Mouse (Mus musculus): Measurements from ENCODE around the gene Ces1h.
"Not testable (repeated sequence)": the region's sequence is repeated elsewhere in the genome, so short reads cannot be mapped to it uniquely, and the experiment has no call there.

The Ces1h gene

GRCm38 (mm10) chr8:93379625-93380024, at the start of gene Ces1h:
Gene Ces1h, minus strand, starts transcription at chr8:93379725.
- in situ Hi-C loops (cut with MboI; ENCODE audit: low sequenced_read_pairs) = no loop called here

- in situ Hi-C loops (cut with MboI; ENCODE audit: low sequenced_read_pairs) = no loop called here
These were observed 47.7 kb upstream of the Ces1h start for GRCm38 (mm10) chr8:93427195-93427594.

- in situ Hi-C loops (cut with MboI; ENCODE audit: low sequenced_read_pairs) = no loop called here
These were observed 35.9 kb upstream of the Ces1h start for GRCm38 (mm10) chr8:93415387-93415786.

GRCm38 (mm10) chr8:93408830-93409229, 29.3 kb upstream of the Ces1h start:
- in situ Hi-C loops (cut with MboI; ENCODE audit: low sequenced_read_pairs) = no loop called here

- in situ Hi-C loops (cut with MboI; ENCODE audit: low sequenced_read_pairs) = no loop called here
These were observed 20.2 kb upstream of the Ces1h start for GRCm38 (mm10) chr8:93399698-93400097.

GRCm38 (mm10) chr8:93398044-93398443, 18.5 kb upstream of the Ces1h start:
- in situ Hi-C loops (cut with MboI; ENCODE audit: low sequenced_read_pairs) = no loop called here

GRCm38 (mm10) chr8:93394079-93394619, 14.6 kb upstream of the Ces1h start:
- in situ Hi-C loops (cut with MboI; ENCODE audit: low sequenced_read_pairs) = not testable (repeated sequence)

GRCm38 (mm10) chr8:93369481-93369880, 10.0 kb downstream of the Ces1h start:
- in situ Hi-C loops (cut with MboI; ENCODE audit: low sequenced_read_pairs) = no loop called here

- in situ Hi-C loops (cut with MboI; ENCODE audit: low sequenced_read_pairs) = no loop called here
These were observed 19.4 kb downstream of the Ces1h start for GRCm38 (mm10) chr8:93360113-93360512.

GRCm38 (mm10) chr8:93339531-93339930, 40.0 kb downstream of the Ces1h start:
- in situ Hi-C loops (cut with MboI; ENCODE audit: low sequenced_read_pairs) = no loop called here

- in situ Hi-C loops (cut with MboI; ENCODE audit: low sequenced_read_pairs) = no loop called here
These were observed 42.3 kb downstream of the Ces1h start, which contains the start of gene Ces1g for GRCm38 (mm10) chr8:93337207-93337606. Gene Ces1g, minus strand, starts transcription at chr8:93337308.

- in situ Hi-C loops (cut with MboI; ENCODE audit: low sequenced_read_pairs) = no loop called here
These were observed 46.8 kb downstream of the Ces1h start for GRCm38 (mm10) chr8:93332703-93333102.

- in situ Hi-C loops (cut with MboI; ENCODE audit: low sequenced_read_pairs) = no loop called here
These were observed 48.4 kb downstream of the Ces1h start for GRCm38 (mm10) chr8:93331151-93331550.

- in situ Hi-C loops (cut with MboI; ENCODE audit: low sequenced_read_pairs) = no loop called here
These were observed 54.4 kb downstream of the Ces1h start for GRCm38 (mm10) chr8:93325123-93325522.

- in situ Hi-C loops (cut with MboI; ENCODE audit: low sequenced_read_pairs) = no loop called here
These were observed 62.5 kb downstream of the Ces1h start for GRCm38 (mm10) chr8:93317031-93317430.

GRCm38 (mm10) chr8:93315557-93315956, 64.0 kb downstream of the Ces1h start:
- in situ Hi-C loops (cut with MboI; ENCODE audit: low sequenced_read_pairs) = no loop called here

Data from CH12F3 (cell line).